Mouse (Mus musculus): ENCODE measurements around the gene Nxnl2.

DNA sequence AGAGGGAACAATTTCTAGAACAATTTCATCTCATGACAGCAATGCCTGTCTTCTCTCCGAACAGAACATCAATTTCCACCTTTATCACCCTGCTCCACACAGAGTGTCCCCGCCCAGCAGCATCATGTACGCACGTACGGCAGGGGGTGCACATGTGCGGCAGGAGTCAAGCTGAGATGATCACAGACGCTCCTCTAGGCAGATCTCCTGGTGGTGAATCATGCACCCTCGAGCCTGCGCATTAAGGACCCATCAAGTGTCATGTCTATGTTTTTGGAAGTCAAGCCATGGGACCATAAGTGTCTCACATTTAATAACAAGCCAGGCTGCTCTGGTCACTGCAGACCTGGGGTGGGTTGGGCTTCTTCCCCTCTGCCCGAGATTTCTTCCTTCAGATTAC lies 8.1 kb downstream of the Nxnl2 start:
- TF ChIP-seq TAL1 (IDR thresholded peaks at IDR 0.05; ENCODE audit: low read length): no peak
- TF ChIP-seq GATA1 (IDR thresholded peaks at IDR 0.05; ENCODE audit: low read length): no peak
